Mouse (Mus musculus): ENCODE data around the gene Avil.

DNA sequence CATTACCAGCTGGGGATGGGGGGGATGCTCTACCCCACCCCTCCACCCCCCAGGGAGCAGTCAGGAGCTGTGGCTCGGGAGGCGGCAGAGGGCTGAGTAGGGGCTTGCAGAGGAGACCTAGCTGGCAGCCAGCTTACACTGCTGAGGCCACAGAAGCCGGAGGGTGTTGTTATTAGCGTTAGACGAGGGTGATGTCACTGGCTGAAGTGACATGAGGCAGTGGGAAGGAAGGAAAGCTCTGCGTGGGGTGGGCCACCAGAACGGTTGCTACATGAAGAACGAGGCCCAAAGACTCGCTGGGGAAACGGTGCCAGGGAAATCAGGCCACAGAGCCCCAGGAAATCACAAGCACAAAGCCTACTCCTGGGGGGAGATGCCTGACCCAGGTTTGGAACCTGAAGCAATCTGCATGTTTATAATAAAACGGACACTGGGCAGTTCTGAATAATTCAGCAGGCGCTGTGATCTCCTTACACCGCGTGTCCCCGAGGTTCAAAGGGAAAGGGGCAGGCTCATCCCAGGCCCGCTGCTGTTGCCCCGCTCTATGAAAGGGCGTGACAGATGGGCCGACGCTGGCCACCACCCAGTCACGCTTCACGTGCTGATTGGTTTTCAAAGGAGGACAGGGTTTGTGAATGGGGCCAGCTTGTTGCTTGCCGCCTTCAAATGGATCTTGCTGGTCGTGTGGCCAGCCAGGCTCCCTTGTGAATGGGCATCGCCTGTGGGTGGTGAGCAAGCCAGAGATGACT lies 43.0 kb upstream of the Avil start:
- TF ChIP-seq TAL1 (IDR thresholded peaks at IDR 0.05; ENCODE audit: low read length): no peak
- no peak for TF ChIP-seq CTCF (IDR thresholded peaks at IDR 0.05 in 2 of 3, conservative IDR thresholded peaks at IDR 0.05 in 1 of 3; ENCODE audit: control insufficient read depth in 1 of 3, insufficient read depth in 1 of 3, low read depth in 2 of 3, low read length in 3 of 3, poor library complexity in 1 of 3, severe bottlenecking in 1 of 3)
- no peak for TF ChIP-seq SMC3 (IDR thresholded peaks at IDR 0.05; ENCODE audit: low read depth, low read length)
- TF ChIP-seq EP300 (IDR thresholded peaks at IDR 0.05; ENCODE audit: low read depth in 1 of 2, low read length in 2 of 2): no peak
- no peak for TF ChIP-seq MAZ (IDR thresholded peaks at IDR 0.05; ENCODE audit: low read depth, low read length)
